In genomic region chr10:94971625-94972161, GRCm38 (mm10) we compare ENCODE assay signal across 30 mouse cellular contexts.
"Had no signal": no experiment of that assay in that cellular context is flagged by ENCODE, and none has a peak within 500 bp of the region (broad histone marks: within the 10 kb centered on the region; RNA-seq: fewer than 3 reads in every experiment).

No protein-coding gene starts in this region.

- DNase-seq: heart, postnatal 10 days; heart, postnatal 14 days; heart, postnatal 36 days; heart, postnatal 4 days; kidney, adult 11 months; kidney, adult 18-20 months; kidney, adult 2 months; kidney, adult 8-10 months; kidney, adult 9 months; kidney, postnatal 10 days; kidney, postnatal 14 days; kidney, postnatal 25 days; kidney, postnatal 36 days; kidney, postnatal 4 days; layer of hippocampus, adult 9-11 months; layer of hippocampus, postnatal 36 days had no signal

- H3K4me1 ChIP-seq: hindbrain, embryonic 10.5 days; hindbrain, embryonic 12.5 days; hindbrain, embryonic 15.5 days; intestine, embryonic 15.5 days had no signal

- H3K27me3 ChIP-seq: heart, embryonic 12.5 days; heart, embryonic 13.5 days; heart, embryonic 15.5 days; hindbrain, embryonic 12.5 days; hindbrain, embryonic 13.5 days; hindbrain, embryonic 15.5 days; intestine, embryonic 15.5 days; kidney, embryonic 15.5 days had no signal

- H3K27ac ChIP-seq: heart, embryonic 13.5 days; heart, embryonic 15.5 days; hindbrain, embryonic 10.5 days; hindbrain, embryonic 12.5 days; hindbrain, embryonic 13.5 days; hindbrain, embryonic 14.5 days; hindbrain, embryonic 15.5 days; hindbrain, postnatal 0 days; intestine, embryonic 15.5 days; kidney, embryonic 15.5 days; kidney, postnatal 0 days; layer of hippocampus, adult 2 months; left cerebral cortex, adult 2 months had no signal

- H3K9ac ChIP-seq: heart, embryonic 12.5 days; heart, embryonic 13.5 days; heart, embryonic 15.5 days; hindbrain, embryonic 12.5 days; hindbrain, embryonic 13.5 days; hindbrain, embryonic 14.5 days; hindbrain, embryonic 15.5 days; intestine, embryonic 15.5 days; kidney, embryonic 15.5 days had no signal

- H3K36me3 ChIP-seq: heart, embryonic 12.5 days; heart, embryonic 13.5 days; heart, embryonic 15.5 days; hindbrain, embryonic 10.5 days; hindbrain, embryonic 12.5 days; hindbrain, embryonic 13.5 days; hindbrain, embryonic 15.5 days; intestine, embryonic 15.5 days; kidney, embryonic 15.5 days had no signal

- H3K9me3 ChIP-seq: heart, embryonic 13.5 days; heart, embryonic 15.5 days; hindbrain, embryonic 10.5 days; hindbrain, embryonic 12.5 days; hindbrain, embryonic 13.5 days; hindbrain, embryonic 15.5 days; intestine, embryonic 15.5 days; kidney, embryonic 15.5 days had no signal

- H3K4me3 ChIP-seq: heart, embryonic 12.5 days; heart, embryonic 13.5 days; heart, embryonic 15.5 days; hindbrain, embryonic 10.5 days; hindbrain, embryonic 12.5 days; hindbrain, embryonic 13.5 days; hindbrain, embryonic 15.5 days; intestine, embryonic 15.5 days; kidney, embryonic 15.5 days; layer of hippocampus, adult 2 months; left cerebral cortex, adult 2 months had no signal
